ENCODE assay signal across 26 mouse cellular contexts in the genomic region with DNA sequence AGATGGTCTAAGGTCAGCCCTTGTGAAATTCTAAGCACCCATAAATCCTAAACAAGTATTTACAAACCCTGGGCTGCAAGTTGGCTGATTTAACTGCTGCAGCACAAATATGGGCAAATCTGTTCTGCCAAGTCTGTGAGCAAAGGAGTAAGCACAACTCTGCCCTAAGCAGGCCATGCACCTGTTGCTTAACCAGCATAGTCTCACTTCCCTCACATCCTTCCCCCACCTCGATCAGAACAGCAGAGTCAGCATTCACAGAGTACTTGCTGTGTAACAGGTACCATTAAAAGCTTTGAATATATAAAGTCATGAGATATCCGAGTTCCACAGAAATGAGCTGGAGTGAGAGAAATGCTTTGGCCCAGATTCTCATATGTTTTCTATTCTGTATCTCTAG.
"Had no signal": no experiment of that assay in that cellular context is flagged by ENCODE, and none has a peak within 500 bp of the region (broad histone marks: within the 10 kb centered on the region; RNA-seq: fewer than 3 reads in every experiment).

No protein-coding gene starts in this region.

- DNase-seq: gastrocnemius, adult 2 months; gastrocnemius, postnatal 10 days; gastrocnemius, postnatal 25 days; heart, adult 18-20 months; heart, postnatal 10 days; heart, postnatal 4 days; kidney, adult 18-20 months; kidney, adult 8-10 months; kidney, postnatal 14 days; layer of hippocampus, adult 9-11 months; layer of hippocampus, postnatal 36 days; left cerebral cortex, postnatal 4 days had no signal

- H3K9ac ChIP-seq: heart, embryonic 12.5 days; hindbrain, embryonic 12.5 days; hindbrain, embryonic 14.5 days; intestine, embryonic 15.5 days; limb, embryonic 13.5 days; limb, embryonic 15.5 days; liver, embryonic 12.5 days; liver, embryonic 14.5 days had no signal

- H3K27ac ChIP-seq: gastrocnemius, adult 2 months; heart, embryonic 10.5 days; hindbrain, embryonic 10.5 days; hindbrain, embryonic 12.5 days; hindbrain, embryonic 14.5 days; intestine, embryonic 15.5 days; kidney, postnatal 0 days; limb, embryonic 13.5 days; limb, embryonic 15.5 days; liver, embryonic 12.5 days; liver, embryonic 14.5 days had no signal

- H3K4me3 ChIP-seq: gastrocnemius, adult 2 months; heart, embryonic 10.5 days; heart, embryonic 12.5 days; hindbrain, embryonic 10.5 days; hindbrain, embryonic 12.5 days; intestine, embryonic 15.5 days; limb, embryonic 13.5 days; limb, embryonic 15.5 days; liver, embryonic 12.5 days had no signal

- H3K9me3 ChIP-seq: heart, embryonic 10.5 days; heart, embryonic 12.5 days; hindbrain, embryonic 10.5 days; hindbrain, embryonic 12.5 days; intestine, embryonic 15.5 days; limb, embryonic 13.5 days; limb, embryonic 15.5 days; liver, embryonic 12.5 days had no signal

- H3K4me1 ChIP-seq: heart, embryonic 10.5 days; heart, embryonic 12.5 days; hindbrain, embryonic 10.5 days; hindbrain, embryonic 12.5 days; intestine, embryonic 15.5 days; limb, embryonic 13.5 days; limb, embryonic 15.5 days; liver, embryonic 12.5 days had no signal

- H3K4me2 ChIP-seq: heart, embryonic 12.5 days; hindbrain, embryonic 12.5 days; hindbrain, embryonic 14.5 days; intestine, embryonic 15.5 days; limb, embryonic 13.5 days; limb, embryonic 15.5 days; liver, embryonic 12.5 days had no signal

- H3K27me3 ChIP-seq: heart, embryonic 12.5 days; hindbrain, embryonic 12.5 days; intestine, embryonic 15.5 days; limb, embryonic 13.5 days; limb, embryonic 15.5 days; liver, embryonic 12.5 days had no signal

- H3K36me3 ChIP-seq: heart, embryonic 10.5 days; intestine, embryonic 15.5 days; liver, embryonic 12.5 days had no signal

- ATAC-seq: hindbrain, embryonic 16.5 days; inflammation-experienced regulatory T-cells, adult 6 months; intestine, embryonic 15.5 days; intestine, postnatal 0 days; liver, embryonic 12.5 days had no signal
